Mouse (Mus musculus): ENCODE measurements at regions not wholly inside any gene's neighbourhood (a gene's known extent, or its start where the extent isn't known, plus 50 kb on each side); places are given as distances from the start of the nearest gene placed in this dataset.

- ATAC-seq (ENCODE audit: borderline replicate concordance, extremely low read depth, low FRiP score, low TSS enrichment) = no peak
- H3K4me3 ChIP-seq = no peak overlapping the region
- no peak overlapping the region for H3K27ac ChIP-seq
These were observed 129.4 kb upstream of the Ufm1 start for GRCm38 (mm10) chr3:53992993-53993392.

GRCm38 (mm10) chr3:53988796-53989195, 125.2 kb upstream of the Ufm1 start:
- Histone ChIP-seq H3K4me2 (no peak overlapping the region), H3K4me3 (no peak overlapping the region), H3K27me3 (no peaks in the 10 kb centered on the region), H3K9ac (no peak overlapping the region), H3K9me3 (no peaks in the 10 kb centered on the region), H3K36me3 (no peaks in the 10 kb centered on the region), H3K4me1 (no peaks in the 10 kb centered on the region), H3K27ac (no peak overlapping the region)
- 69% methylated on average over 9 of the region's 9 CpGs for WGBS
- no peak for ATAC-seq (ENCODE audit: borderline replicate concordance, extremely low read depth, low FRiP score, low TSS enrichment)

More at GRCm38 (mm10) chr3:53992993-53993392, 129.4 kb upstream of the Ufm1 start:
- 65% methylated on average over 4 of the region's 4 CpGs for WGBS
- H3K27me3 ChIP-seq = no peaks in the 10 kb centered on the region
- H3K4me2 ChIP-seq = no peak overlapping the region
- no peaks in the 10 kb centered on the region for H3K4me1 ChIP-seq
- H3K9ac ChIP-seq = no peak overlapping the region
- no peaks in the 10 kb centered on the region for H3K36me3 ChIP-seq
- H3K9me3 ChIP-seq = no peaks in the 10 kb centered on the region

GRCm38 (mm10) chr3:53988256-53988655, 124.6 kb upstream of the Ufm1 start:
- Histone ChIP-seq H3K9ac (no peak overlapping the region), H3K4me2 (no peak overlapping the region), H3K27ac (no peak overlapping the region), H3K9me3 (no peaks in the 10 kb centered on the region), H3K36me3 (no peaks in the 10 kb centered on the region), H3K4me1 (no peaks in the 10 kb centered on the region), H3K4me3 (no peak overlapping the region), H3K27me3 (no peaks in the 10 kb centered on the region)
- 85% methylated on average over 7 of the region's 7 CpGs for WGBS
- ATAC-seq (ENCODE audit: borderline replicate concordance, extremely low read depth, low FRiP score, low TSS enrichment) = no peak

GRCm38 (mm10) chr3:53987316-53987715, 123.7 kb upstream of the Ufm1 start:
- no peak for ATAC-seq (ENCODE audit: borderline replicate concordance, extremely low read depth, low FRiP score, low TSS enrichment)
- no peaks in the 10 kb centered on the region for H3K9me3 ChIP-seq
- H3K4me3 ChIP-seq = no peak overlapping the region
- H3K9ac ChIP-seq = no peak overlapping the region
- H3K4me2 ChIP-seq = no peak overlapping the region
- WGBS = 80% methylated on average over 2 of the region's 2 CpGs
- H3K27ac ChIP-seq = no peak overlapping the region
- no peaks in the 10 kb centered on the region for H3K4me1 ChIP-seq
- H3K27me3 ChIP-seq = no peaks in the 10 kb centered on the region
- no peaks in the 10 kb centered on the region for H3K36me3 ChIP-seq

DNA sequence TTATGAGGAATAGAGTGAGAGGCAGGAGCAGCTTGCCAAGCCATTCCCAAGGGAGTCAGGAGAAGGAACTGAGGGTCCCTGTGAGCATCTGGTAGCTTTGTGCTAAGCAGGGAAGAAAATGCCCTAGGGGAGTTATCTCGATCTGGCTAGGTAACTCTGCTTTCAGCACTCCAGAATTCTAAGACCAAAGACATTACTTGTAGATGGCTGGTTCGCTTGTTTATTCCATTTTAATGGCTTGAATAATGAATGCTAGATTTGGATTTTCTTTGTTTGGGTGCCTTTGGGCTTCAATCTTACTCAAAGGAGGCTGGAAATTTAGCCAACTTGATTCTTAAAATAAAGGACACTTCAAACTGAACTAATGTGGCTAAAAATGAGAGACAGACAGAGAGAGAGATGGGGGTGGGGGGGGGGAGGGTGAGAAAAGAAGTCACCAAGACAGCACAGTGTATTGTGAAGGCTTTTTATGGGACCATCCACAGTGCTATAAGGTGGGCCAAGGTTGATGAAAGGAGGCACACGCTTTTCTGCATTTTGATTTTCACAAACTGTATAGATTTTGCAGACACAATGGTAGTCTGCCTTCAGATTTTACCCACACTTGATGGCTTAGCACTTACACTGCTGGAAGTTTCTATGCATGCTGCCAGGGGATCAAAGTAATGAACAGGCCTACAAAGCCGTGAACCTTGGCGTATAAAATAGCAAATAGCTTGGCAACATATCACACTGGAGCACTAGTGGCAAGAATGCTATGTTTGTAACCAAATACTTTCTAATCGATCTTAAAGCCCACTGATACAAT, 121.3 kb upstream of the Ufm1 start:
- Histone ChIP-seq H3K4me3 (no peak overlapping the region), H3K4me1 (no peaks in the 10 kb centered on the region), H3K27ac (no peak overlapping the region), H3K36me3 (no peaks in the 10 kb centered on the region), H3K9me3 (no peaks in the 10 kb centered on the region), H3K27me3 (no peaks in the 10 kb centered on the region), H3K4me2 (no peak overlapping the region), H3K9ac (no peak overlapping the region)
- ATAC-seq (ENCODE audit: borderline replicate concordance, extremely low read depth, low FRiP score, low TSS enrichment) = no peak
- 82% methylated on average over 6 of the region's 6 CpGs for WGBS

DNA sequence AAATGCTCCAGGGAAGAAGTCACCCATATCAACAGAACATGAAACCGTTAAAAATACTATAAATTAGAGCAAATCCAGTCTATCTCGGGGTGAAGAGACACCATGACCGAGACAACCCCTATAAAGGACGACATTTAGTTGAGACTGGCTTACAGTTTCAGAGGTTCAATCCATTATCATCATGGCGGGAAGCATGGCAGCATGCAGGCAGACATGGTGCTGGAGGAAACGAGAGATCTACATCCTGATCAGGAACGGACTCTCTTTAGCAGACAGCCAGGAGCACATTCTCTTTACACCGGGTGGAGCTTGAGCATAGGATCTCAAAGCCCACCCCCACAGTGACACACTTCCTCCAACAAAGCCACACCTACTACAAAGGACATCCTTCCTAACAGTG, 118.7 kb upstream of the Ufm1 start:
- Histone ChIP-seq H3K9ac (no peak overlapping the region), H3K36me3 (no peaks in the 10 kb centered on the region), H3K4me3 (no peak overlapping the region), H3K27ac (no peak overlapping the region), H3K4me2 (no peak overlapping the region), H3K4me1 (no peaks in the 10 kb centered on the region), H3K27me3 (no peaks in the 10 kb centered on the region), H3K9me3 (no peaks in the 10 kb centered on the region)
- WGBS = 92% methylated on average over 8 of the region's 8 CpGs
- no peak for ATAC-seq (ENCODE audit: borderline replicate concordance, extremely low read depth, low FRiP score, low TSS enrichment)

- Histone ChIP-seq H3K4me3 (no peak overlapping the region), H3K27ac (no peak overlapping the region), H3K4me1 (no peaks in the 10 kb centered on the region), H3K4me2 (no peak overlapping the region), H3K36me3 (no peaks in the 10 kb centered on the region), H3K9me3 (no peaks in the 10 kb centered on the region), H3K9ac (no peak overlapping the region), H3K27me3 (no peaks in the 10 kb centered on the region)
- ATAC-seq (ENCODE audit: borderline replicate concordance, extremely low read depth, low FRiP score, low TSS enrichment) = no peak
These were observed 118.0 kb upstream of the Ufm1 start for GRCm38 (mm10) chr3:53981585-53981984.

- Histone ChIP-seq H3K27ac (no peak overlapping the region), H3K9ac (no peak overlapping the region), H3K4me3 (no peak overlapping the region), H3K4me1 (no peaks in the 10 kb centered on the region), H3K4me2 (no peak overlapping the region), H3K36me3 (no peaks in the 10 kb centered on the region), H3K9me3 (no peaks in the 10 kb centered on the region), H3K27me3 (no peaks in the 10 kb centered on the region)
- 84% methylated on average over 5 of the region's 5 CpGs for WGBS
- no peak for ATAC-seq (ENCODE audit: borderline replicate concordance, extremely low read depth, low FRiP score, low TSS enrichment)
These were observed 113.9 kb upstream of the Ufm1 start for GRCm38 (mm10) chr3:53977379-53978080.

DNA sequence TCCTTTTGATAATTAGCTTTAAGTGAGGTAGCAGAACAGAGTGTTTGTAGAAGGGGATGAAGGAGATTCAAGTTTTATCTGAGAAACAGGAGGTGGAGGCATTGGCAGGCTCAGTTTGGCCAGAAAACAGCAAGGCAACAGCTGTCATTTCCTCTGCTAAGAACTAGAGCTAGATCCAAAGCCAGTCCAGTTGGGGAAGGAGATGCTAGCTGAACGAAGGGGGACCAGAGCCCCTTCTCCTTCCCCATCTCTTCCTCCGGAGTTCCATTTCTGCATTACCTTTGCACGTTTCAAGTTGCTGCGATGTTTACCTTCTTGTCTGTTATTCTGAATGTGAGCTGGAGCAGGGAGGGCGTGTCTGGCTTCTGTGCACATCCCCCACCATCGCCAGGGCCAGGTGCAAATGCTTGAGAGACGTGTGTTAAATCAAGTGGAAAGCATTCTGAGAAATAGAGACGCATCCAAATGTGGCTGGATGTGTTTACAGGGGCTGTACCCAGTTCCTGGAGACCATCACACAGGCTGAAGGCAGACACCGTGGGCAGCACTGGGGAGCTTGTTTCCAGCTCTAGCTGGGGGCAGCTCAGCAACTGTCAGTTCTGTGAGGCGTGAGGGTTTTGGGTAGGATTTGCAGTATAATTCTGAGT, 111.4 kb upstream of the Ufm1 start:
- H3K9me3 ChIP-seq = no peaks in the 10 kb centered on the region
- 29% methylated on average over 10 of the region's 10 CpGs for WGBS
- H3K4me3 ChIP-seq = no peak overlapping the region
- H3K27ac ChIP-seq = no peak overlapping the region
- H3K4me1 ChIP-seq = no peaks in the 10 kb centered on the region
- H3K4me2 ChIP-seq = no peak overlapping the region
- no peak for ATAC-seq (ENCODE audit: borderline replicate concordance, extremely low read depth, low FRiP score, low TSS enrichment)
- H3K36me3 ChIP-seq = no peaks in the 10 kb centered on the region
- no peaks in the 10 kb centered on the region for H3K27me3 ChIP-seq
- H3K9ac ChIP-seq = no peak overlapping the region

DNA sequence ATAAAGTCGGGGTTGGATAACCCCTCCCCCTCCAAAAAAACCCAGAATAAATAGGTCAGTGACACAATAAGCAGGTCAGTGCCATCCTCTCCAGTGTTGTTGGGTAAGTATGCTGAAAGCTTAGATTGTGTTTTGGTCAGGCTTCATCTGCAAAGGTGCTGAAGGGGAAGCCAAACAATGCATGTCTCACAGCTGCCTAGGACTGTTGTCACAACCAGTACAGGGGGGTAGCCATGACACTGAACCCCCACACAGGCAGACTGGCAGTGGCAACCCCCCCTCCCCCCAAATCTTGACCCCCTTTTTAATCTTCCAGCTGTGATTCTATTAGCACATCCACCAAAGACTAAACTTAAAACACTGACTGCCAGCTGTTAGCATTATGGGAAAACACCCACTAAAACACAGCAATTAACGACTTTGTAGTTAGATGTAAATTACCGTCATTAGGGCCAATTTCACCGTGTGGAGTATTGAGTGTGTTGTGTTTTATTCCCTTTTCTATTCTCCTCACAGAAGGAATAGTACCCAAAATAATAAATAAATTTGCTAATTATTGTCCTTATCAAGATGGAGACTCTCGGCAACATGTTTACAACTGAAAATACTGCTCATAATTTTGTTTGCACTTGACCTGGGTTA, 105.5 kb upstream of the Ufm1 start:
- 61% methylated on average over 5 of the region's 5 CpGs for WGBS

DNA sequence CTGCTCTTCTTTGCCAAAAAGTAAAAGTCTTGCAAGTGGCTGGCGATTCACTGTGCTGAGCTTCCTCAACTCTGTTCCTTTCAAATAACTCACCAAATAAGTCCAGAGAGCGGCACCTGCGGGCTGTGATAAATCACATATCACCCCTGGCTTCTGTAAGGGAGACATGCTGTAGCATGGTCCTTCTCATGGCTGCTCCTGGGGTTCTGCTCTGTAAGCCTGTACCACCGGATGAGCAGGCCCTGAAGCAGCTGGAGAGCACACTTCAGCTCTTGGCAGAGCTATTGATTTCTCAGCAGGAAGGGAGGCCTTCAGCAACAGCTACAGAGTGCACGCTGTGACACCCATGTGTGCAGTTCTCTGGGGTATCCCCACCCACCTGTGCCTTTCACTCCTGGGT, 101.5 kb upstream of the Ufm1 start:
- no peaks in the 10 kb centered on the region for H3K36me3 ChIP-seq
- H3K27ac ChIP-seq = no peak overlapping the region
- no peaks in the 10 kb centered on the region for H3K27me3 ChIP-seq
- ATAC-seq (ENCODE audit: borderline replicate concordance, extremely low read depth, low FRiP score, low TSS enrichment) = no peak
- no peaks in the 10 kb centered on the region for H3K4me1 ChIP-seq
- H3K4me2 ChIP-seq = no peak overlapping the region
- no peak overlapping the region for H3K9ac ChIP-seq
- H3K9me3 ChIP-seq = no peaks in the 10 kb centered on the region
- WGBS = 55% methylated on average over 5 of the region's 5 CpGs
- no peak overlapping the region for H3K4me3 ChIP-seq

More for the DNA sequence above, 105.5 kb upstream of the Ufm1 start:
- Histone ChIP-seq H3K4me3 (no peak overlapping the region), H3K9ac (no peak overlapping the region), H3K4me2 (no peak overlapping the region), H3K27me3 (no peaks in the 10 kb centered on the region), H3K9me3 (no peaks in the 10 kb centered on the region), H3K27ac (no peak overlapping the region), H3K4me1 (no peaks in the 10 kb centered on the region), H3K36me3 (no peaks in the 10 kb centered on the region)
- ATAC-seq (ENCODE audit: borderline replicate concordance, extremely low read depth, low FRiP score, low TSS enrichment) = no peak

DNA sequence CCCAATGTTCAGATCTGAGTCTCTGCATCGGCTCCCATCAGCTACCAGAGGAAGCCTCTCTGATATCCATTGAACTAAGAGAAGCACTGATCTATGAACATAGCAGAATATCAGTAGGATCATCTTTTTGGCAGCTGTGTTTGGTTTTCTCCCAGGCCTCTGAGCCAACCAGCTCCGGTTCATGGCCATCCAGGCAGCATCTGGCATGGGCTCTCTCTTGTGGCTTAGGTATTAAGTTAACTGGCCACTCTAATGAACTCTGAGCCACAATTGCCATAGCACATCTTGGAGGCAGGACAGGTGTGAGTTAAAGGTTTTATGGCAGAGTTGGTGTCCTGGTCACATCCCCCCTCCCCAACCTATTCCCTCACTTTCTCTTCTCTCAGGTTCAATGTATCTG, 90.2 kb upstream of the Ufm1 start:
- Histone ChIP-seq H3K4me1 (no peaks in the 10 kb centered on the region), H3K4me2 (no peak overlapping the region), H3K9me3 (no peaks in the 10 kb centered on the region), H3K27ac (no peak overlapping the region), H3K36me3 (no peaks in the 10 kb centered on the region), H3K27me3 (no peaks in the 10 kb centered on the region), H3K4me3 (no peak overlapping the region), H3K9ac (no peak overlapping the region)
- no peak for ATAC-seq (ENCODE audit: borderline replicate concordance, extremely low read depth, low FRiP score, low TSS enrichment)
- 88% methylated on average over 2 of the region's 2 CpGs for WGBS

All from lung, embryonic 15.5 days (tissue).